Mouse (Mus musculus) olfactory bulb, adult 2 months (tissue): ENCODE data around the gene Sult2b1. TPM values are rescaled to one million over a fixed set of nuclear protein-coding genes. Genes with fewer than 3 reads are reported as not detected.

ENCODE experiments used
- H3K27ac ChIP-seq: fragments of 200-500 bp; 2 replicates; pipeline ENCODE4 v1.5.1; 2012; ENCODE audit warnings: low read depth, low read length; ENCODE audit not compliant: insufficient read depth
- H3K4me1 ChIP-seq: fragments of 200-500 bp; 2 replicates; pipeline ENCODE4 v1.6.1; 2012; ENCODE audit warnings: low read length; ENCODE audit not compliant: control insufficient read depth, insufficient read depth
- H3K4me3 ChIP-seq: fragments of 200-500 bp; 2 replicates; pipeline ENCODE4 v1.5.1; 2012; ENCODE audit warnings: mild to moderate bottlenecking, low read depth, low read length, moderate library complexity; ENCODE audit not compliant: insufficient read depth
- CTCF ChIP-seq: fragments of 200-500 bp; IDR thresholded peaks from 2 replicates; pipeline ENCODE4 v1.5.1; 2012; ENCODE audit warnings: low read depth, mild to moderate bottlenecking, low read length, moderate library complexity; ENCODE audit not compliant: insufficient read depth
- POLR2A ChIP-seq: fragments of 200-500 bp; IDR thresholded peaks from 2 replicates; pipeline ENCODE4 v1.6.1; 2012; ENCODE audit warnings: mild to moderate bottlenecking, low read depth, low read length, moderate library complexity; ENCODE audit not compliant: insufficient read depth
- WGBS: fragments of 180-500 bp; shearing (Covaris S2); methylation state at CpG from one replicate; pipeline ENCODE4 v1.1.7; 2018; 5-methylcytosine and 5-hydroxymethylcytosine counted together
- polyA plus RNA-seq: library from polyadenylated mRNA; stranded (reverse); fragments of >200 nt; gene quantifications from 2 replicates; pipeline ENCODE4 v1.2.4, GENCODE M21; 2012; ENCODE audit warnings: low replicate concordance; ENCODE audit not compliant: missing spikeins, insufficient read depth, insufficient read length

Gene Sult2b1
- polyA plus RNA-seq, 1 experiment = not detected

GRCm38 (mm10) chr7:45805941-45806340 is 21.5 kb upstream of the Sult2b1 start:
- 61% methylated on average over 5 of the region's 5 CpGs for WGBS
- H3K4me1 ChIP-seq = peaks cover 5% of the 10 kb centered on the region
- H3K4me3 ChIP-seq = no peak overlapping the region
- no peak for TF ChIP-seq CTCF
- TF ChIP-seq POLR2A = no peak
- H3K27ac ChIP-seq = no peak overlapping the region

- no peak overlapping the region for H3K27ac ChIP-seq
- 67% methylated on average over 6 of the region's 6 CpGs for WGBS
- H3K4me1 ChIP-seq = peaks cover 17% of the 10 kb centered on the region
- H3K4me3 ChIP-seq = no peak overlapping the region
- TF ChIP-seq CTCF (no peak), POLR2A (no peak)
Measured at GRCm38 (mm10) chr7:45802551-45802950, 18.1 kb upstream of the Sult2b1 start.

- no peak overlapping the region for H3K27ac ChIP-seq
- peaks cover 25% of the 10 kb centered on the region for H3K4me1 ChIP-seq
- H3K4me3 ChIP-seq = no peak overlapping the region
- TF ChIP-seq POLR2A = no peak
- peak; percentile 100 for TF ChIP-seq CTCF
- WGBS = under 1% methylated on average over 12 of the region's 12 CpGs
Measured at GRCm38 (mm10) chr7:45801348-45801747, 16.9 kb upstream of the Sult2b1 start.

DNA sequence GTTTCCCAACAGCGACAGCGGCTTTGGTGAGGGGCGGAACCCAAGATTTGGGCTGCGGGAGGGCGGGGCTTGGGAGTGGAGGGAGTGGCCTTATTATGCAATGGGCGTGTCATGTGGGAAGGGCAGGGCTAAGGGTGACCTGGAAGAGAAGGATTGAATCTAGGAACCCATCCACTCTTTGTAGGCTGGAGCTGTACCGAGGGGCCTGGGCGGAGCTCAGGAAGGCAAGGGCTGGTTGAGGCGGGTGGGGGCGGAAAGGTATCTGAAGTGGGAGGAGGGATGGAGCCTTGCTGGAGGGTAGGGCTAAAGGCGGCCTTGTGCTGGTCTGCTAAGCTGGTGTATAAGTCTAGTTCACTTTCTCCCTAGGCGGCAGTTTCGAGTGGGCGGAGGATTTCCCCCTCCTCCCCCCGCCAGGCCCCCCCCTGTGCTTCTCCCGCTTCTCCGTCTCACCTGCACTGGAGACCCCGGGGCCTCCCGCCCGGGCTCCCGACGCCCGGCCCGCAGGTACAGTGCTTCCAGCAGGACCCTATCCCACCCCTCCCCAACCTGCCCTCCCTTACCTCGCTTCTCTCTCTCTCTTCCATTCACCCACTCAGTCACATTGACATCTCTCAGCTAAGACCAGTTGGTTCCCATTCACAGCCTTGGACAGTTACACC is 16.2 kb upstream of the Sult2b1 start:
- Histone ChIP-seq H3K4me1 (peaks cover 25% of the 10 kb centered on the region), H3K27ac (no peak overlapping the region), H3K4me3 (no peak overlapping the region)
- TF ChIP-seq CTCF (no peak), POLR2A (no peak)
- 33% methylated on average over 25 of the region's 25 CpGs for WGBS

DNA sequence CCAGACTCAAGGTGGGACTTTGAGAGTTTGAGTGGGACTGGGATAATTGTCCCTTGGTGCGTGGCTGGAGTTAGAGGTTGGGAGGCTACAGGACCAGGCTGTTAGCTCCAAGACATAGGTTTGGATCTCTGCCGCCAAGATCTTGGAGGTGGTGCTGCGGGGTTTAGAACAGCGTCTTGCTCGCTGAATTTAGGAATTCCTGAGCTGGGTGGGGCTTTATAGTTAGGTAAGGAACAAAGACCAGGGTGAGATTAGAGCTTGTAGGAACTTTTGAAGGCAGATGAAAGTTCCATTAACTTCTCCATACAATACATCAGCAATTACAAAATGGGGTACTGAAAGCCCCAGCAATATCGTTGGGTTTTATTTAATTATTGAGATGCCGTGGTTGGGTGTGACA is 15.5 kb upstream of the Sult2b1 start:
- Histone ChIP-seq H3K4me1 (peaks cover 25% of the 10 kb centered on the region), H3K4me3 (no peak overlapping the region), H3K27ac (no peak overlapping the region)
- WGBS = 58% methylated on average over 7 of the region's 7 CpGs
- TF ChIP-seq POLR2A (no peak), CTCF (no peak)

GRCm38 (mm10) chr7:45798931-45799330 is 14.5 kb upstream of the Sult2b1 start:
- H3K27ac ChIP-seq = no peak overlapping the region

DNA sequence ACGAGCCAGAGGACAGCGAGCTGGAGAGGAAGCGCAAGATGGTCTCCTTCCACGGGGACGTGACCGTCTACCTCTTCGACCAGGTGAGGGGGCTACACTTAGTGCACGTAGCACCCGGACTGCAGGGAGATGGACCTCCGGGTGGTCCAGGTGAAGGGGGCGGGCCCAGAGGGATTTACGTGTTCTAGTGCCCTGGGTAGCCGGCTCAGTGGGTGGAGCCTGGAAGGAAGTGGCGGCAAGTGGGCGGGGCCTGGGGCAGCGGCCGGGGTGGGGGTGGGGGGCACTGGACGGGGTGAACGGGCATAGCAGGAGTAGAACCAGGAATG is 14.0 kb upstream of the Sult2b1 start:
- peaks cover 25% of the 10 kb centered on the region for H3K4me1 ChIP-seq
- H3K4me3 ChIP-seq = no peak overlapping the region
- H3K27ac ChIP-seq = no peak overlapping the region
- WGBS = 11% methylated on average over 19 of the region's 19 CpGs
- TF ChIP-seq CTCF (no peak), POLR2A (no peak)

More at GRCm38 (mm10) chr7:45798931-45799330, 14.5 kb upstream of the Sult2b1 start:
- TF ChIP-seq CTCF = no peak
- no peak for TF ChIP-seq POLR2A
- H3K4me3 ChIP-seq = no peak overlapping the region
- peaks cover 25% of the 10 kb centered on the region for H3K4me1 ChIP-seq
- WGBS = 31% methylated on average over 7 of the region's 7 CpGs

GRCm38 (mm10) chr7:45797661-45798510 is 13.4 kb upstream of the Sult2b1 start:
- Histone ChIP-seq H3K27ac (no peak overlapping the region), H3K4me1 (peaks cover 25% of the 10 kb centered on the region), H3K4me3 (no peak overlapping the region)
- 16% methylated on average over 60 of the region's 60 CpGs for WGBS
- TF ChIP-seq CTCF (no peak), POLR2A (no peak)

DNA sequence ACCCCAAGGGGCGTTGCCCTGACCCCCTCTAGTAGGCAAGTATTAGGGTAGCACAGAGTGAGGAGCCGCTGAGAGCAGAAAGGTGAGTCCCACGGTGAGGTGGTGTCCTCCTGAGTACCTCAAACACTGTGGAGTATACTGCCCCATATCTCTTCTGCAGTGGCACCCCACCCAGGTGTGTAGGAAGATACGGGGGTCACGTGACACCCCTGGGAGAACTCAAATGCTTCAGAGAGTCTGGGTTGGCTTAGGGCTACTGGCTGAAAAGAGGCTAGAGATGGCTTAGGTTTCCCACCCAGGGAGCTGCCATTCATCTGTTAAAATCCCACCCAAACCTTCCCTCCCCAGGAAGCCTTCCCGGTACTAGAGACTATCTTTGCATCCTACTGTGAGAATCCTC is 12.5 kb upstream of the Sult2b1 start:
- Histone ChIP-seq H3K27ac (no peak overlapping the region), H3K4me1 (peaks cover 25% of the 10 kb centered on the region), H3K4me3 (no peak overlapping the region)
- WGBS = 40% methylated on average over 6 of the region's 6 CpGs
- TF ChIP-seq CTCF = no peak
- TF ChIP-seq POLR2A = no peak
